Mouse (Mus musculus) erythroblast, embryonic 14.5 days (primary cell): ENCODE measurements at regions not wholly inside any gene's neighbourhood (a gene's known extent, or its start where the extent isn't known, plus 50 kb on each side); places are given as distances from the start of the nearest gene placed in this dataset.

Experiments used
- GATA1 ChIP-seq: IDR thresholded peaks from 2 replicates; pipeline ENCODE4 v1.6.1; 2012; ENCODE audit warnings: low read length, inconsistent platforms, mixed read lengths
- TAL1 ChIP-seq: IDR thresholded peaks from 3 replicates; pipeline ENCODE4 v1.6.1; 2012; ENCODE audit warnings: low read length, inconsistent platforms, mixed read lengths

DNA sequence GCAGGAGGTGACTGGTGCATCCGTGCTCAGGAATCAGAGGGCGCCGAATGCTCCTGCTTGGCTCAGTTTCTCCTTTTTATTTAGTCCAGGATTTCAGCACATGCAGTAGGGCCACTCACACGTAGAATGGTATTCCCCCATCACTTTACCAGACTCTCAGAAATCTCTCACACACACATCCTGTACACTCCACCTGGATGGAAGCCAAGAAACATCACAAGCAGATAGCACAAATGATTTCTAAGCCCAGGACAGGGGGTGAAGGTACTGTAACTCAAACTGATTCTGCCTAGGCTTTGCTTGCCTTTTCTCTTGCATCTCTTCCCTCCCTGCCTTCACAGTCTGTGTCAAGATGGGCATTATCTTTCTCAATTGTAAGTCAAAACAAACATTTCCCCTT lies 301.6 kb downstream of the 1500009L16Rik start:
- TF ChIP-seq GATA1 (no peak), TAL1 (no peak)
